Mouse (Mus musculus) heart, postnatal 10 days (tissue): ENCODE results near the gene Tulp2. TPM values are rescaled to one million over a fixed set of nuclear protein-coding genes. Genes with fewer than 3 reads are reported as not detected.

Source experiments
- DNase-seq, 2 experiments: peaks; one replicate each; pipeline ENCODE4 v3.0.0; 2021
- intact Hi-C: fragments of 180-260 bp; cut with DNase I; formaldehyde crosslinking; loops from one replicate; pipeline ENCODE4 v1.15.1; 2025
- total RNA-seq, 2 experiments: library from RNA; stranded (reverse); gene quantifications; 2 replicates each; pipeline ENCODE4 v1.2.3; 2021

The Tulp2 gene
- total RNA-seq = not detected

GRCm38 (mm10) chr7:45481374-45481927 lies at the start of gene Tulp2:
Tulp2 (plus strand) TSS chr7:45481877.
- peak; percentile 66 to 77 for DNase-seq
- intact Hi-C loops = no loop called here

GRCm38 (mm10) chr7:45433835-45434202 lies 47.9 kb upstream of the Tulp2 start:
- DNase-seq = no peak
- intact Hi-C loops = loop anchor here (2.0 kb wide), 2 partner anchors 25 to 29 kb away; partner anchors contain the start of genes Ftl1 and Kcna7

GRCm38 (mm10) chr7:45434203-45435015 lies 47.3 kb upstream of the Tulp2 start, which contains the start of gene Gys1:
Gys1 (plus strand) TSS chr7:45434844.
- intact Hi-C loops = loop anchor here (2.0 kb wide), 2 partner anchors 24 to 30 kb away; partner anchors contain the start of genes Ftl1 and Kcna7
- DNase-seq = peak; percentile 100

DNA sequence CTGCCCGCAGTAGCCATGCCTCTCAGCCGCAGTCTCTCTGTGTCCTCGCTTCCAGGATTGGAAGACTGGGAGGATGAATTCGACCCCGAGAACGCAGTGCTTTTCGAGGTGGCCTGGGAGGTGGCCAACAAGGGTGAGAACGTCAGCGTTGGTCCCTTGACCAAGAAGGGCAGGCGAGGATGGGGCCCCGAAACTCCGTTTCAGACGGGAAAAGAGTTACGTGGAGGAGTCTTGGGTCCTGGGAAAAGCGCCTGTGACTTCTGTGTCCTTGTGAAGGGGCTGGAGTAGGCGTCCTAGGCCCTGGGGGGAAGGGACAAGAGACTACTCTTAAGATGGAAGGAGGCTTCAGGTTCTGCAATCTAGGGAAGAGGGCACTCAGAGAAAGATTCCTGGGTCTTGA lies 46.6 kb upstream of the Tulp2 start:
- intact Hi-C loops = loop anchor here (2.0 kb wide), 2 partner anchors 24 to 30 kb away; partner anchors contain the start of genes Ftl1 and Kcna7
- no peak for DNase-seq

DNA sequence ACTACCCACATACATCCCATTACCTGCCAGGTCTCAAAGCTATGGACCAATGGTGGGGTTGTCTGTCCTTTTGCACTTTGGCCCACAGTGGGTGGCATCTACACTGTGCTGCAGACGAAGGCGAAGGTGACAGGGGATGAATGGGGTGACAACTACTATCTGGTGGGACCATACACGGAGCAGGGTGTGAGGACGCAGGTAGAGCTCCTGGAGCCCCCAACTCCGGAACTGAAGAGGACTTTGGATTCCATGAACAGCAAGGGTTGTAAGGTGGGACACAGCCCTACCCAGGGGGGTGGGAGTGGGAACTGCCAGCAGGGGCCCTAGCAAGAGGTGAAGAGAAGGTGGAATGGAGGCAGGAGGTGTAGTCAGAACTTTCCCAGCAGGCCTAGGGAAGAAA lies 45.2 kb upstream of the Tulp2 start:
- intact Hi-C loops = no loop called here
- DNase-seq = no peak

GRCm38 (mm10) chr7:45437046-45437445 lies 44.6 kb upstream of the Tulp2 start:
- no peak for DNase-seq
- intact Hi-C loops = no loop called here

- intact Hi-C loops = no loop called here
Measured at GRCm38 (mm10) chr7:45437521-45438276, 44.0 kb upstream of the Tulp2 start, which contains the start of gene Ruvbl2. Ruvbl2 (minus strand) TSS chr7:45438096.

GRCm38 (mm10) chr7:45443526-45444420 lies 37.9 kb upstream of the Tulp2 start:
- intact Hi-C loops = no loop called here

More at GRCm38 (mm10) chr7:45437521-45438276, 44.0 kb upstream of the Tulp2 start, which contains the start of gene Ruvbl2:
- DNase-seq = no peak

GRCm38 (mm10) chr7:45446589-45446988 lies 35.1 kb upstream of the Tulp2 start:
- intact Hi-C loops = loop anchor here (5.0 kb wide), 1 partner anchor 144 kb away; no protein-coding TSS in a partner anchor
- DNase-seq = no peak

More at GRCm38 (mm10) chr7:45443526-45444420, 37.9 kb upstream of the Tulp2 start:
- no peak for DNase-seq

DNA sequence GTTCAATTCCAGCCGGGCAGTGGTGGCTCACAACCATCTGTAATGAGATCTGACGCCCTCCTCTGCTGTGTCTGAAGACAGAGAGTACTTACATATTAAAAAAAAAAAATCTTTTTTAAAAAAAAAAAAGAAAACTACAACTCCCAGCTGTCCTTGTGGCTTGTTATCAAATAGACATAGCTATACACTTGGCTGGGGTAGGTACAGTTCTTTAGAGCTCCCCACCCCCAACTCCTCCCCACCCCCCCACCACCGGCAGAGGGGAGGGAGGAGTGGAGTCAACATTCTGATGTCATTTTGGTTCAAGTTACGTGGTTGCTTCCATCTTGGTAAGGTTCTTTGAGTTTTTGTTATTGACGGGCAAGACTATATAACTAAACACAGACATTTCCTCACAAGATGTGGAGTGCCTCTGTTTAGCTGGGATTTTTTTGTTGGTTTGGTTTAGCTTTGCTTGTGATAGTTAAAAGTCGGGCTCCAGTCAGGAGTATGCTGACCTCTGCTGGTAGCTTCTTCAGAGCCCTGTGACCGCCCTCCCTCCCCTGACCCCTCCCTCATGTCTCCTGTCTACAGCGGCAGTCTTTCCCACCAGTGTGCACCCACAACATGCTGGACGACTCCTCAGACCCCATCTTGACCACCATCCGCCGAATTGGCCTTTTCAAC lies 34.2 kb upstream of the Tulp2 start:
- peak; percentile 55 to 67 for DNase-seq

GRCm38 (mm10) chr7:45449974-45450373 lies 31.7 kb upstream of the Tulp2 start:
- intact Hi-C loops = loop anchor here (5.0 kb wide), 2 partner anchors 112 to 148 kb away; no protein-coding TSS in a partner anchor
- DNase-seq = no peak

More for the DNA sequence above, 34.2 kb upstream of the Tulp2 start:
- intact Hi-C loops = loop anchor here (5.0 kb wide), 1 partner anchor 145 kb away; no protein-coding TSS in a partner anchor

- intact Hi-C loops = loop anchor here (5.0 kb wide), 1 partner anchor 111 kb away; no protein-coding TSS in a partner anchor
- peak; percentile 82 to 91 for DNase-seq
Measured at GRCm38 (mm10) chr7:45451344-45451982, 30.2 kb upstream of the Tulp2 start.

DNA sequence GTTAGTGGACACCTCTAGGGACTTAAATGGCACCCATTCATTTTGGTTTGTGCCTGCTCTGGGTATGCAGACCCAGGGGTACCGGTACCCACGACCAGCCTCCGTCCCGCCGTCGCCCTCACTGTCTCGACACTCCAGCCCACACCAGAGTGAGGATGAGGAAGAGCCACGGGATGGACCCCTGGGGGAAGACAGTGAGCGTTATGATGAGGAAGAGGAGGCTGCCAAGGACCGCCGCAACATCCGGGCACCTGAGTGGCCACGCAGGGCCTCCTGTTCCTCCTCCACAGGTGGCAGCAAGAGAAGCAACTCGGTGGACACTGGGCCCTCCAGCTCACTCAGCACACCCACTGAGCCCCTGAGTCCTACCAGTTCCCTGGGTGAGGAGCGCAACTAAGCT lies 26.7 kb upstream of the Tulp2 start:
- intact Hi-C loops = loop anchor here (5.0 kb wide), 1 partner anchor 107 kb away; no protein-coding TSS in a partner anchor
- DNase-seq = no peak

DNA sequence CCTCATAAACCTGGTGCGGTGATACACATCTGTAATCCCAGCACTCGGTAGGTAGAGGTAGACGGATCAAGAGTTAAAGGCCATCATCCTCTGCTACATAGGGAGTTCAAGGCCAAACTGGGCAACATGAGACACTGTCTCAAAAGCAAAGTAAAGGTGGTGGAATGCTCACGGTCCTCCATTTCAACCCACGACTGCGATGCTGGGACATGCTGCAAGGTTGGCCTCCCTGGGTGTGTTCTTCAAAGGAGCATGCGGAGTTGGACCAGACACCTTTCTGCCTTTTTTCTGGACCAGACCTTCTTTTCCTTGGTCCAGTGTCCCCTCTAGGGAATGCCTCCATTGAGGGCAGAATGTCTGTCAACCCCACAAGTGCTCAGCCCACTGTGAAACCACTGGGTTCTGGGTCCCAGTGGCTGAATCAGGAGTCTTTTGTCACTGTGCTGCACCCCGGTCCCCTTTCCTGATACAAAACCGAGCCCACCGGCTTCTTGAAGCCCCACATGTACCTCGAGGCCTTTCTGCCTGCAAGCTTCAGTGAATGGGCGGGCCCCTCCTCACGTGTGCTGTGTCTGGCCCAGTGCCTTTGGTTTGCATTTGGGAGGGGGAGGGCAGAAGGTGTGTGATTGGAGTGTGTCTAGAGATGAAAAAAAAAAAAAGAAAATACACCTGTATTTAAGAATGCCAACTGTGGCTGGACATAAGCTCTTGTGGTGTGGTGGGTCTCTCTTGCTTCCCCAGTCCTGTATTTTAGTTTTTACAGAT lies 25.6 kb upstream of the Tulp2 start:
- intact Hi-C loops = no loop called here
- no peak for DNase-seq

- intact Hi-C loops = no loop called here
- no peak for DNase-seq
Measured at GRCm38 (mm10) chr7:45456721-45457203, 24.9 kb upstream of the Tulp2 start.

- DNase-seq = peak in 1 of 2 experiments; percentile 50
- intact Hi-C loops = loop anchor here (2.0 kb wide), 1 partner anchor 23 kb away; the partner anchor contains the start of gene Gys1
Measured at GRCm38 (mm10) chr7:45457204-45458060, 24.2 kb upstream of the Tulp2 start.
